Mouse (Mus musculus) cerebellum, postnatal 36 days (tissue): ENCODE measurements at regions not wholly inside any gene's neighbourhood (a gene's known extent, or its start where the extent isn't known, plus 50 kb on each side); places are given as distances from the start of the nearest gene placed in this dataset.

ENCODE experiments used
- DNase-seq, 2 experiments: peaks; one replicate each; pipeline ENCODE4 v3.0.0; 2021 to 2022; ENCODE audit warnings: mixed read lengths in 2 of 2

- no peak for DNase-seq
Observed at GRCm38 (mm10) chr3:77993700-77994099, 1292.6 kb downstream of the Rapgef2 start.

GRCm38 (mm10) chr3:77944801-77945200 is 1341.5 kb downstream of the Rapgef2 start:
- no peak for DNase-seq

- DNase-seq, result peak; percentile 86 to 89
Observed at GRCm38 (mm10) chr3:77897244-77897643, 1389.1 kb downstream of the Rapgef2 start.

GRCm38 (mm10) chr3:77887634-77888033 is 1398.7 kb downstream of the Rapgef2 start:
- DNase-seq, result peak; percentile 56 to 57

GRCm38 (mm10) chr3:77848717-77849241 is 1437.5 kb downstream of the Rapgef2 start:
- DNase-seq, result no peak

- DNase-seq, result no peak
Observed at GRCm38 (mm10) chr3:77832230-77832805, 1454.0 kb downstream of the Rapgef2 start.

GRCm38 (mm10) chr3:77831760-77832159 is 1454.6 kb downstream of the Rapgef2 start:
- no peak for DNase-seq

GRCm38 (mm10) chr3:77831256-77831655 is 1455.1 kb downstream of the Rapgef2 start:
- no peak for DNase-seq

- no peak for DNase-seq
Observed at GRCm38 (mm10) chr3:77830219-77830618, 1456.1 kb downstream of the Rapgef2 start.

- peak; percentile 34 to 47 for DNase-seq
Observed at GRCm38 (mm10) chr3:77800776-77801175, 1485.5 kb downstream of the Rapgef2 start.

GRCm38 (mm10) chr3:77781783-77782182 is 1504.5 kb downstream of the Rapgef2 start:
- DNase-seq, result peak in 1 of 2 experiments; percentile 9

GRCm38 (mm10) chr3:77781332-77781731 is 1505.0 kb downstream of the Rapgef2 start:
- peak; percentile 79 to 83 for DNase-seq

GRCm38 (mm10) chr3:77758840-77759361 is 1527.4 kb downstream of the Rapgef2 start:
- no peak for DNase-seq

- no peak for DNase-seq
Observed at GRCm38 (mm10) chr3:77758295-77758694, 1528.0 kb downstream of the Rapgef2 start.

- DNase-seq, result peak in 1 of 2 experiments; percentile 3
Observed at GRCm38 (mm10) chr3:77742146-77742545, 1544.2 kb downstream of the Rapgef2 start.

- DNase-seq, result no peak
Observed at GRCm38 (mm10) chr3:77717840-77718239, 1568.5 kb downstream of the Rapgef2 start.

GRCm38 (mm10) chr3:77695571-77695970 is 1590.7 kb downstream of the Rapgef2 start:
- DNase-seq, result no peak

- DNase-seq, result peak; percentile 80 to 82
Observed at GRCm38 (mm10) chr3:77666366-77666765, 1592.3 kb downstream of the Fstl5 start.

- no peak for DNase-seq
Observed at GRCm38 (mm10) chr3:77653881-77654280, 1579.8 kb downstream of the Fstl5 start.
